Mouse (Mus musculus) right cerebral cortex, postnatal 14 days (tissue): ENCODE measurements at regions not wholly inside any gene's neighbourhood (a gene's known extent, or its start where the extent isn't known, plus 50 kb on each side); places are given as distances from the start of the nearest gene placed in this dataset.
"Not testable (repeated sequence)": the region's sequence is repeated elsewhere in the genome, so short reads cannot be mapped to it uniquely, and the experiment has no call there.

Experiments
- DNase-seq: peaks from one replicate; pipeline ENCODE4 v3.0.0; 2022

DNA sequence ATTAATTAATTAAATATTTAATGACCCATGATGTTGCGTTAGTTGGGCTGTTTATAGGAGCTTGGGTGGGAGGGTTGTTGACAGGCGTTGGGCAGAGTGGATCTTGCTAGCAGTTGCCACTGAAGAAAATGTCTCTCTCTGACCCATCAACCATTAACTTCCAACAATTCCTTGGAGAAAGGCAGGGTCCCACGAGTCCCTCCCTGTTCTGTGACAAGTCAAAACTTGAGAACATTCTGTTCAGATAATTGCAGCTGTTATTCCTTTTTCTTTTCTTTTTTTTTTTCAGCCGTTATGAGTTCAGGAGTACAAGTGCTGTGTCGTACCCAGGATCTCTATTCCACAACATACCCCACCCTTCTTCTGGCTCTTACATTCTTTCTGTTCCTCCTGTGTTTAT lies 59.8 kb upstream of the Tnfrsf21 start:
- DNase-seq = no peak

DNA sequence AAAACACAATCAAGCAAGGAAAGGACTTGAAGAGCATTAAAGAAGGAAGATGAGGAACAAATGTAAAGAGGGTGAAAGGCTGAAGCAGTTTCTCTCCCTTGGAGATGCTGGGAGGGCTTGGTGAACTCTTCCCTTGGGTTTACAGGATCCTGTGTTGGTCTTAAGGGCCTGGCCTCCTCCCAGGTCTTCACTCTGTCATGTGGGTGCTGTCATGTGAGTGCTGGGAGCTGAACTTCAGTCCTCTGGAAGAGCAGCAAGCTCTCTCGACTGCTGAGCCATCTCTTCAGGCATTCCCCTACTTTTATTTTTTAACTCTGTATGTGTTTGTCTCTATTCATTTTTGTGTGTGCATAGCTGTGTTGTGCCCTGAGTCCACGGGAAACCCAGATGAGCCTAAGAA lies 61.6 kb upstream of the Tnfrsf21 start:
- no peak for DNase-seq

DNA sequence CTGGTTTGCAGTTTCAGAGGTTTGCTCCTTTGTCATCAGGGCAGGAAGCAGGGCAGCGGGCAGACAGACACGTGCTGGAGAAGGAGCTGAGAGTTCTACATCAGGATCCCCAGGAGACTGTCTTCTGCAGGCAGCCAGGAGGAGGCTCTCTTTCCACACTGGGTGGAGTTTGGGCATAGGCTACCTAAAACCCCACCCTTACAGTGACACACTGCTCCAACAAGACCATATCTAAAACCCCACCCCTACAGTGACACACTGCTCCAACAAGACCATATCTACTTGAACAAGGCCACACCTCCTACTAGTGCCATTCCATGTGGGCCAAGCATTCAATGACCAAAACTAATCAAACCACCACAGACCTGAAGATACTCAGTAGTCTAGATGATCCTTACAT lies 68.0 kb upstream of the Cd2ap start:
- no peak for DNase-seq

DNA sequence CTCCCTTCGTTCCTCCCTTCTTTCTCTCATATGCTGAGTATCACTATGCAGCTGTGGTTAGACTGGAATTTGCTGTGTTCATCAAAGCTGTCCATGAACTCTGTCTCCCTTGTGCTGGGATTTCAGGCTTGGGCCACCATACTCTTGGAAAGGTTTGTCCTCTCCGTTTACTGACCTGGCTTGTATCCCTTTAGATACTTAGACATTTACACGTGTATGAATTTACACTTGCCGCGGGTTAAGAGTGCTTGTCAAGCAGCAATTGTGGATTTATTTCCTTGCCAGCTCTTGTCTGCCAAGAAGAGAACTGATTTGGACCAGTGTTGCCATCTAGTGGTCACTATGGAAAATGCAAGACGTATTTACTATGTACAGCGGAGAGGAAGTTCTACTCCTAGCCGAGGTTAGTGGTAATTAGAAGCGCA lies 66.8 kb upstream of the Cd2ap start:
- peak; percentile 30 for DNase-seq

DNA sequence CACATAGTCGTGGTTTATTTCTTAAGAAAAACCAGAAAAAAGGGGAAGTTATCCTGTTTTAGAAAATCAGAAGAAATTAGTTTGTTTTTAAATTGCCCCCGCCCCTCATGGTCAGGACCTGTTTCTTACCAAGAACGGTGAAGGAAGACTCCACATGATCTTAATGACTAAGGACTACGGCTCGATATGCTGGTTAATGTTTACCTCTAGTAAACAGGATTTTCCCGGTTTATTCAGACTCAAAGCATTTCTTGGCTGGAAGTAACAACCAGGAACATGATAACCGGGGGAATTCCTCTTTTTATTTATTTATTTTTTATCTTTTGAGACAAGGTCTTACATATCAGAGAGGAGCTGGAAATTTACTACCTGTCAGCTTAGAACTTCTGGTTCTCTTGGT lies 63.0 kb upstream of the Cd2ap start:
- no peak for DNase-seq

DNA sequence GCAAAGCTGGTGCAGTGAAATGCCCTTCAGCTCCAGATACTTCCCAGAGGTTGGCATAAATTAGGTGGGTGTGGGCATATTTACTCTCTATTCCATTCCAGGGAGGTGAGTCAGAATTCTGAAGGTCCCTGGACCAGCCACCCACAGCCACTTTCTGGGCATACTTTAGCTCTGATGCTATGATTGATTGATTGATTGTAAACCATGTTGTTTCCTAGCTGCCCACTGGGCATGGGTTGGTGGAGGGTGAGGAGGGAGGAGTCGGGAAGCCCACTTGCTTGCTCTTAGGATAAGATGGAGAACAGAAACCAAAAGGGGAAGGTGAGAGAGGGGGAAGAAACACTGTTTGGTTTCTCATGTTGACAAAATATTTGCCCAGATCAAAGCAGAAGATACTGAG lies 62.1 kb upstream of the Cd2ap start:
- no peak for DNase-seq

- not testable (repeated sequence) for DNase-seq
These were observed 61.0 kb upstream of the Cd2ap start for GRCm38 (mm10) chr17:42937480-42937879.

GRCm38 (mm10) chr17:42934068-42934467 lies 57.6 kb upstream of the Cd2ap start:
- DNase-seq = peak; percentile 37

- DNase-seq = no peak
These were observed 57.0 kb upstream of the Cd2ap start for GRCm38 (mm10) chr17:42933335-42934004.

DNA sequence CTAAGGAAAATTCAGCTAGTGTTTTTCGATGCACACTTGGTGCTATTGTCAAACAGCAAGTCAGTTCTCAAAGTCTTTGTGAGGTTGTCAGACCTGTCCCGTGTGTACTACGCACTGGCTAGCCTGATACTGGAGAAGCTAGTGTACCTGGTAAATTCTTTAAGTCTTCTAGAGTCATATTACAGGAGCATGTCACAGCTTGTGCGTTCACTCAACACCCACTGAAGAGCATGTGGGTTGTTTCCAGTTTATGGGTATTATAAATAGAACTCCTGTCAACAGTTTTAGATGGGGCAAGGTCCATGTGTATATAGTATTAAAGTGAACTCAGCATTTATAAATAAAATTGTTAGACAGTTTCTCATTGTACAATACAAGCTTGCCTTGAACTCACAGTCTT lies 50.9 kb upstream of the Cd2ap start:
- no peak for DNase-seq
